Mouse (Mus musculus) frontal cortex, postnatal 14 days (tissue): ENCODE measurements around the gene Flrt1.

Source experiments
- DNase-seq, 2 experiments: peaks; one replicate each; pipeline ENCODE4 v3.0.0; 2022; ENCODE audit warnings: low spot score in 2 of 2

The Flrt1 gene

DNA sequence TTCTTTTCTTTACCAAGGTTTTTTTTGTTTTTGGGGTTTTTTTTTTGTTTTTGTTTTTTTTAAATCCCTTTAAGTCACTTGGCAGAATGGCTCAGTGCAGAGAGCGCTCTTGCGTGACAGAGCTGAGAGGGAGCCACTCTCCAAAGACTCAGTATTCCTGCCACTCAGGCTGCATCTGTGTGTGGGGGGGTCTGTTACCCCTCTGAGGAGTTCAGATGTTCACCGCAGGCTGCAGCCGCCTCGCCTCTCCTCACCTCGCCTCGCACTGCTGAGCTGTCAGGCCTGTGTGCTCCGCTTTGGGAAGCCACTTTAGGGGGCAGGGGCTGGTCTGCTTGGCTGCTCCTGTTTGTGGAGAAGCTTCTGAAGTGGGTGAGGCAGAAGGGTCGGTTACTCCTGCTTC lies at the start of gene Flrt1:
Flrt1 (minus strand) TSS at position 186 of the 400 bp plus-strand sequence.
- no peak for DNase-seq

DNA sequence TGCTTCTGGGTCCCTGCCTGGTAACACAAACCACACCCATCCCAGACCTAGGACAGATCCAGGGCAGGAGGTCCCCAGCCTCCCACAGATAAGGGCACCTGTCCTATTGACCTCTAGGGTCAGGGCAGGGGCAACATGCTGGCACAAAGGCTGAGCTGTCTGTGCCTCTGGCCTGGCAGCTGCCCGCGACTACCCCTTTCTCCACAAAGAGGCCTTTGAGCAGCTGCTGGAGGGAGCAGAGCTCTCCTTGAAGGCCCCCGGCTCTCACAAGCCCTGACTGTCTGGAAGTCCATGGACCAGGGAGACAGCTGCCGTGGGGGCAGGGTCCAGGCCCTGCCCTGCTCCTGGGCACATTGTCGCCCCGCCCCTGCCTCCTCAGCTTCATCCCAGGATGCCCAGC lies 49.7 kb upstream of the Flrt1 start:
- DNase-seq = peak in 1 of 2 experiments; percentile 39

DNA sequence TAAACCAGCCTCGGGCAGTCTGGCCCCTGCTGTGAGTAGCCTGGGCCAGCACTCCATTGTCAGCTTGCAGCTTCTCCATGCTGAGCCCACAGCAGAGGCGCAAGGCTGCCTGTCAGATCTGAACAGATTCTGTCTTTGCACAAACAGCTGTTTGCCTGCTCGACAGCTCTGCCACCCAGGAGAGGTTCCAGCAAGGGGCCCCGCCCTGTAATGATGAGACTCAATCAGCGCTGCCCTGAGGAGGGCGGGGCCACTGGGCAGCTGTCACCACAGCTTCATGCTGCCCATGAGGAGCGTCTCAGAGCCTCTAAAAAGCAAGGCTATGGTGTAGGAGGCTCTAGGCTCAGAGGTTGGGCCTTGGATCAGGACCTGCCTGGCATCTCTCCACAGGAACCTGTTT lies 47.7 kb upstream of the Flrt1 start:
- DNase-seq = no peak

DNA sequence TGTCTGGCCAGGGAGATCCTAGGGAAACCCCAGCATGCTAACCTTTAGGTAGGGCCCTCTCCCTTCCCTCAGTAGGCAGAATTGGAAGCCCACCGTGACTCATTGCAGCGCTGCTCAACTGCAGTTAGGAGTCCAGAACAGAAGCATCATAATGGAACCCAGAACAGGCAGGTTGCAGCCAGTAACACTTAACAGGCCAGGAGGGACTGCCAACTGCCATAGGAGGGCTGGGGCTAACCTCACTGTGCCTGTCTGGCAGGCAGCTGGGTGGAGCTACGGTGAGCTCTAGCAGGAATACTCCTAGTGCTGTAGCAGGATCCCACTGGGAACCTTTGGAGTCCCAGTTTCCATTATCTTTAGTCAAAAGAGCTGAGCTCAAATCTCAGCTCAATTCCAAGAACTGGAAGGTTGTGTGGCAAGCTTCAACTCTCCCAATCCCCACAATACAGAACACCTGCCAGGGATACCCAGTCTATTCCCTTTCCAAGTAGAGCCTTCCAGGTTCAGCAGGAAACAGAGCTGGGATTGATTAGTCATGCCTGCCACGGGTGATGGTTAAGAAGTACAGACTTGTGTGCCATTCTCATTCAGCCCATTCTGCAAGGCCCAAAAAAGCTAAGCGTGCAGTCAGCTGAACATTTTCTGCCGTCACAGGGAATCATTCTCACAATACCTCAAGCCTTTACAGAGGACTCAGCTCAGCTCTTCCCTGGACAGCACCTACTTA lies 46.6 kb upstream of the Flrt1 start:
- DNase-seq = no peak

DNA sequence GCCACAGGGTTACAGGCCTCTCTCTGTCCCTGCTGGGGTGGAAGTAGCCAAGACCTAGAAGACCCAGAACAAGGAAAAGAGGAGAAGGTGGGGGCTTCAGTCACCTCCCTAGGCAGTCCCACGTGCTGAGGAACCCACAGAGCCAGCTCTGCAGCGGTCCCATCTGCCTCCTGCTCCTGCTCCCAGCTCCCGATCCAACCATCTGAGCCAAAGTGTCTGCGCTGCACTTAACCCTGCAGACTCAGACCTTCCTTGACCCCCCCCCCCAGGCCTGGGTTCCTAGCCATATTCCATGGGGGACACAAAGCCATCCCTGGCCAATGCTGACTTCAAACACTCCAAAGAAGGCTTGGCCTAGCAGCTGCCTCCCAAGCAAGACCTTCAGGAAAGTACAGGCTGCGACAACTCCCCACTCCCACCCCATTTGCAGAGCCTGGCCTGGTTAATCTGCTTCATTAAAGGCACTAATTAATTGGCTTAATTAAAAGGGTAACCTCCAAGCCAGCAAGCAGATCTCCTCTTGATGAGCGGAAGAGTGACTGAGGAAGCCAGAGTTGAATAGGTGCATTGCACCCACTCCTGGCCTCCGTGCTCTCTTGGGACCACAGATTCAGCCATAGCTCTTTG lies 45.9 kb upstream of the Flrt1 start:
- DNase-seq = no peak

DNA sequence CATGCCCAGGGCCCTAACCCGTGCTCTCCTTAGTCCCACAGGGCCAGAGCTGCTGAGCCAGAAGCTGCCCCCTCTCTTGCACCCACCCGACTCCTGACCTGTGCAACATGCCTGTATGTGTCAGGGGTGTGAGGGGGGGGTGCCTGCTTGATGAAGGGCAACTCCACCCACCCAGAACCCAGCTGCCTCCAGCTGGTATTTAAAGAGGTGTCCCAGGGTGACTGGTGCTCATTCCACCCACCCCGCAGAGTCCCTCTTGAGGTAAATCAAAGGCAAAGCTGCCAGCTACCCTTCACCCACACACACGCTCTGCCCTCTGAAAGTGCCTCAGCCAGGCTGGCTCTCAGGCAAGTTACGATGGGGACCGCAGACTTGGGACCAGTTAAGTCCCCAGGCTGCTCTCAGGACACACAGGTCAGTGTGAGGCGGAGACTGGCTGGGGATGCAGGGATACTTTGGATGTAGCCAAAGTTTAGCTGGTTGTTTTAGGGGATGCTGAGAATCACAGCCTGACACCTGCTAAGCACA lies 43.7 kb upstream of the Flrt1 start:
- DNase-seq = no peak

DNA sequence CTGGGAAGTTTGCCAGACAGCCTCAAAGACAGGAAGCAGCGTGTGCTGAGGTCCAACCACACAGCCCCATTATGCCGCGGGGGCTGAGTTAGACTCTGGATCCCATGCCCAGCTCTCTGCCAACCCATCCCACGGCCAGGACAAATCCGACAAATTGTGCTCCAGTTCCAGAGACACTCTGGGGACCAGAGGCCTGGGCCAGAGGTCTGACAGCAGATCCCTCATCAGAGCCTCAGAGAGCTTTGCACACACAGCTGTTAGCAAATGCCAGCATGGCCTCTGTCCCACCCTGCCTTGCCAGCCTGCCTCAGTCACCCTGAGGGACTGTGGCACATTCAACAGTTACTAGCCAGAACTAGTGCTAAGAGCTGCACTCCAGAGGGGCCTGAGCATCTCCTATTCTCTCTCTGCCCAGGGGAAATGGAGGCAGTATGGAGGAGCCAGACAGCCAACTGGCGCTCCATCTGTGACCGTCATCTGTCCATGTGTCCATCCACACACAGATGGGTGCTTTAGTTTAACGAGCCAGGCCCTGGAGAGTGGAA lies 43.1 kb upstream of the Flrt1 start:
- no peak for DNase-seq

DNA sequence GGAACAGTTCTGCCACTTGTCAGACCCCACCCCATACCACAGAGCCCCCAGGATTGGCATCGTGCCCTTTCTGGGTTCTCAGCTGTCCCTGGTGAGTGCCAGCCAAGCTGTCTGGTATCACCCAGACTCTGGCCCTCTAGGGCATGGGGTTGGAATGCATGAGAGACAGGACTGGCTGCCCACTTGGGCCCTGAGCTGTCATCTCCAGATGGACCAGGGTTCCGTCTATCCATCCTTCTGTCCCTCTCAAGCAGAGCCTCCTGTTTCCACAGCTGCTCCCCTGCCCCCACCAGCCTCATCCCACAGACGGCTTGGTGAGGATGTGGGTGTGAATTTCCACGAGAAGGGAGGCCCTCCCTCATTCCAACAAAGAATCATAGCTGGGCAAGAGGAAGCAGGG lies 42.6 kb upstream of the Flrt1 start:
- DNase-seq = no peak

DNA sequence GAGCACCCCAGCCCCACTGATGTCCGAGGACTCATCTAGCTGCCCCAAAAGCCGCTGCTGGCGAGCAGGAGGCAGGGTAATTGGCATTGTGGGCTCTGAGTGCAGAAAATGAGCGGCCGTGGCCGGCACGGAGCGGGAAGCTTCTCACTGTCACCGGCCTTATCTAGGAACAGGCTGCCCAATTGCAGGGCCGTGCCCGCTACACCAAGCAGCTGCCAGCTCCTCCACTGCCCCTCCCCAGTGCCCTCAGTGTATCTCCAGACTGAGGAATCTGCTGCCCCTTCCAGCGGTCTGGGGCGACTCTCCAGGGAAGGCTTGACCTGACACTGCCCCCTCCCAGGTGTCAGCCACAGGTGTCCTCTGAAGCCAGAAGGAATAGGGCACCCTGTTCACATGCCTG lies 40.8 kb upstream of the Flrt1 start:
- DNase-seq = no peak

DNA sequence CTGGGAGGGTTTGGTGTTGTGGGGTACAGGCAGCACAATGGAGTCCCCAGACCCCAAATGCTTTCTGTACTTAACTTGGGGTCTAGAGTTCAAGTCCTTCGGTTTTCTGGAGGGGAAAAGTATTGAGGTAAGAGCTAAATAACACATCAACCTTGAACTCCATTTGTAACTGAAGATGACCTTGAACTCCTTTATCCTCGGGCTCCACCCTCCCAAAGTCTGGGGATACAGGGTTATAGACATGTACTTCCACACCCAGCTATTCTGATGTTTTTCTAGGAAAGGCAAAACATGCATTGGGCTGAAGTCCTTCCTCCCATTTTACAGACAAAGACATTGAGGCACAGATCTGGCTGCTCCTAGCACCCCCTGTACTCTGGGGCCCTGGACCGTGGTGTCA lies 38.9 kb upstream of the Flrt1 start:
- DNase-seq = no peak

DNA sequence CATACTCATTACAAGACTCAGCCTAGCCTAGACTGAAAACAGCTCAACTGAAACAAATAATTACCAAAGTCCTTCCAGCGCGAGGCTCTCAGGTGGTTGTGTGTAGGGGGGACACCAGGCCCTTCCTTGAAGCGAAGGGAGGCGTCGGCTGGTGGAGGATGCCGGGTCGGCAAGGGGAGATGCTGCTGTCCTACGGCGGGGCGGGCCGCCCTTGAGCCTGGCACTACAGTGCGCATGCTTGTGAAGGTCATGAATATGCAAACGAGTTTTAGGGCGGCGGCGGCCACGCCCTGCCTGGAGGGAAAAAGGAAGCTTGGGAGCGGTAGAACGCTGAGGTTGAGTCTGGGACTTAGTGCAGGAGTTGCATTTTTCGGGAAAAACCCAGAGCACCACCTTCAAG lies 38.3 kb upstream of the Flrt1 start:
- DNase-seq = peak; percentile 64 to 66

DNA sequence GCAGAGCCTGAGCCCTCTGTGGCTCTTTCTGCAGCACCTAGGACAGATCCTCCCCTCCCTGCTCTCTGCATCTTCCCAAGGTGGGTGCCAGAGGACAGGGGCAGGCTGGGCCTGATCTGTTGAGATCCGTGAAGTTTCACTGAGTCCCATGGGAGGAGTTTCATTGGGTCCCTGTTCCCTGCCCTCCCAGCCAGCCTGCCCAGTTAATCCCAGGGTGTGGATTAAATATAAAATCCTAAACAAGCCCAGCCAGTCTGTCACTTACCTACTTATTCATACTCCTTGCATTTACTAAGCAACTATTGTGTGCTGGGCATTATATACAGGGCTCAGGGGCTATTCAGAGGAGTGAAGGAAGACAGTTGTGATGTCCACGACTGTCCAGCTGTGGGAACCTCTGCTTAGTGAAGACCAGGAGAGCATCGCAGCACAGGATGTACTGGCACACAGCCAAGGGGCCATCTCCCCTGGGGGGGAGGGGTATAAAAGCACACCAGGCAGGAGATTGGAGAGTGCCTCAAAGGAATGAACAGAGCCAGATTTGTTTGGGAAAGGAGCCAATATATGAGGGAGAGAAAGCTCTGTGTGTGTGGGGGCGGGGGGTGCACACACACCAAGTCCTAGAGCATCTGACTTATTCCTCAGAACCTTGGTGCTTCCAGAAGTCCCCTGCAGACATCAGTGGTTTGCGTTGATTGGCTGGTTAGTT lies 36.8 kb upstream of the Flrt1 start:
- DNase-seq = no peak

DNA sequence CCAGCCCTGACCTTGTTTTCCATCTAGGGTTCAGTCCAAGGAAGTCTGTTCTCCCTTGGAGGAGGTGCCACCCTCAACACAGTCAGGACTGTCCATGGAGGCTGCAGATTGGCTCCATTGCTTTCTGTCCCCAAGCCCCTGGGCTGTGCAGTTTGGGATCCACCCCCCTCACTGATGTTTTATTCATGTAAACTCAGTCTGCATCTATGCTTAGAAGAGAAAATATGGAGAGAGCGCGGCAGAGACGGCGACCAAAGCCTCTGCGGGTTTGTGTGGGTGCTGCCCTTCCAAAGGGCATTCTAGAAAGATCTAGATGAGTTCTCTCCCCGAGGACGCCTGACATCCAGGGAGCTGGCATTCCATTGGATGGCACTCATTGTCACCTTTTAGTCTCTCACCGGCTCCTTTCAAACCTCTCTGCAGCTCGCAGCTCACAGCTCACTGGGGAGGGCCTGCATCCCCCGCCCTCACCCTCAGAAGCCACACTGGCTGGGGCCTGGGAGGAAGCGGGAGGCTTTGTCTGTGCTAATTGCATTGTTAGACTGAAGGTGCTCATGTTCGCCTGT lies 35.4 kb upstream of the Flrt1 start:
- DNase-seq = peak in 1 of 2 experiments; percentile 36

DNA sequence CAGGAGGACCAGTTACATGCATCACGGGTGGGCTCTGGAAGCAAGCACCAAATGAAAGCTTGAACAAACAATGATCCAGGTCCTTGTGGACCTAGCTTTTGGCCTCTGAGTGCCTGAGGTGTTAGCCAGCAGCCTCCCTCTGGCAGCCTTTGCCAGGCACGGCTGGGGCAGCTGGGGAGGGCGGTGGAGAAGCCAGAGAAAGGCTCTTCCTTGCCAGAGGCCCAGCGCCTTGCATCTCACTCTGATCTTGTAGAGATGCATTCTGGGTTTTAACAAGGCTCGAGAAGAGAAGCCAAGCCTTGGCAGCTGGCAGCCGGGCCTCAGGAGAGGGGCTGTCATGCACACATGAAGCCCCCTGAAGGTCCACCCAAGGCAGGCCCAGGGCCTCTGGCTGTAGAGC lies 34.8 kb upstream of the Flrt1 start:
- no peak for DNase-seq

DNA sequence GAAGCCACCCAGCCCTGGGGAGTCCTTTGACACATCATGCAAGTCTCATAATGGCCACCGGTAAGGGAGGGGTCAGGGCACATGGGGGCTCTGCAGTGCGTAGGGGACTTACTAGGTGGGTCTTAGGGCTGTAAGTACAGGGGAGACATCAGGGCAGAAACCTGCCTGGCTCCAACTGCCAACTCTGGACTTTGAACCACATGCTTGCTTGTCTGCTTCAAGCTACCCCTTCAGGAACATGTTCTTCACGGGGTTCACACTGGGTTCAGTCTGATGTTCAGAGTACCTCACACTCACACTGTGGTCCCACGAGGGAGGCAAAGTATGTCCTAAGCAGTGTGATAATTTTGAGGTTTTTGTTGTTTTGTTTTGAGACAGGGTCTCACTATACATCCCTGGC lies 33.8 kb upstream of the Flrt1 start:
- DNase-seq = no peak

DNA sequence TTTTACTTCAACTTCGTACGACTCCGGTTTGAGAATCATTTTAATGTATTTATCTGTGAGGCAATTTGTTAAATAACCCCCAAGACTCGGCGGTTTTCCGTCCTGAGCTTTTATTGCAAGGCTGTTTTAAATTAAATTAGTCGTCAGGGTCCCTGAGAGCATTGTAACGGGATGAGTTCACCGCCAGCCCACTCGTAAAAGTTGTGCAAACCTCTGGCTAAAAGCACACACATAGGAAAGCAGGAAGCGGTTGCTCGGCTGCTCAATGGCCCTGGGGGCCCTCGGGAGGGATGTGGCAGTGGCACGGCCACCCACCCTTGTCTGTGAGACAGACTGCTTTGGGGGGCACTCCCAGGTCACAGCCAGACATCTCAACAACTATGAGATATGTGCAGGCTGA lies 32.8 kb upstream of the Flrt1 start:
- DNase-seq = no peak

DNA sequence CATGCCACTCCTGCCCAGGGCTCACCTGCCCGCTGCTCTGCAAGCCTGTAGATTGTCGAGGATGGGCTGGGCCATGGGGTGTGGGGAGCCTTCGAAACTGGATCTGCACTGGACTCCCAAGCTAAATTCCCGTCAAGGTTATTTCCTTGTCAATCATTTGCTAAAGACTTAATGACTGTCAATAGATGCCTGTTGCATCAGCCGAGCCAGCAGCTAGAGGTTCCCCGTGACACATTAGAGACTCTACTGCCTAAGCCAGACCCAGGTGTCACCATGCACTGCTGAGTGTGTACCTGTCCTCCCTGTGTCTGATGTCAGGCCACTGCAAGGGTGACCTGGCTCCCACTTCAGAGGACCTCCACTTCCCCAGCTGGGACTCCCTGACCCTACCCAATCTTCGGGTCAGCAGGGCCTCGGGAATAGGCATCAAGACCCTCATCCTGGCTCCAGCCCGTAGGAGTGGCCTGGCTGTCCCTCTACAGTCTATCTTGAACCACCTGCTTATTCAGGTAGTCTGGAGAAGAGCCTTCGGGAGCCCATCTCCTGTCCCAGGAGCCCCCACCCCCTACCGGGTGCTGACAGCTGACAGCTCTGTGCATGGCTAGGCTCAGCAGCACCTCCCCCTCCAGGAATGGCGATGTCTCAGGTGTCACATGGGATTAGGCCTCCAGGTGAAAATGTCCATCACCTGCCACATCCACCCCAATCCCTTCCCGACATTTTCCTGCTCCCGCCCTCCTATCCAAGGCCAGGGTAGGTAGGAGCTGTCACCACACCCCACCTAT lies 31.4 kb upstream of the Flrt1 start:
- DNase-seq = no peak

DNA sequence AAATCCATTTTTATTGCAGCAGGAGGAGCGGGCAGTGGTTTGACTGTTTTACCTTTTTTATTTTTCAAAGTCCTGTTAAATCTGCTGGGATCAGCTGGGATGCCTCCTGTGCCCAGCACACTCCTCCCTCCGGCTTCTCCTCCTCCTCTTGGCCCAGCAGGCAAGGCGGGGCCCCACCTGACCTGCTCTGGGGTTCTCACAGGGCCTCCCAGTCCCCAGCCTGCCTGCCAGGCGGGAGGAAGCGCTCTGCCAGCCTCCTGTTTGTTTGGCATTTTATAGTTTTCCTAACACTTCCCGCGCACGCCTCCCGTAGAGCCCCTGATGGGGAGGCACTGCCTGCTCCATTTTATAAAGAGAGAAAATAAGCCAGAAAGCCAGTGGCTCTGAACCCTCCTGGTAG lies 30.5 kb upstream of the Flrt1 start:
- no peak for DNase-seq

DNA sequence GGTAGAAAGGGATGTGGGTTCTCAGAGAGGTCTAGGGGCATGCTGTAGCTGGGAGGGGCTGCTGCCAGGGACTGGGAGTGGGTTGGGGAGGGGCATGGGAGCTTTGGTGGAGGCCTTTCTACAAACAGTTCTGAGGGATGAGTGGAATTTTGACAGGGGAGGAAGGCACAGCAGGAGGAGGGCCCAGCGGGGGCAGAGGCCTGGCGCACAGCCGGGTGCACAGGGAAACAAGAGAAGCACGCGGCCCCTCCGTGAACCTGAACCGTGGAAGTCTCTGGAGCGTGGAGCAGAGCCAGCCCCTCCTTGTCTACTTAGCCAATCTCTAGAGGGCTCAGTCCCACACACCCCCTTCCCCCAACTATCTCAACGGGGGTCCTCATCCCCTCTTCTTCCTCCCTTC lies 30.0 kb upstream of the Flrt1 start:
- no peak for DNase-seq

DNA sequence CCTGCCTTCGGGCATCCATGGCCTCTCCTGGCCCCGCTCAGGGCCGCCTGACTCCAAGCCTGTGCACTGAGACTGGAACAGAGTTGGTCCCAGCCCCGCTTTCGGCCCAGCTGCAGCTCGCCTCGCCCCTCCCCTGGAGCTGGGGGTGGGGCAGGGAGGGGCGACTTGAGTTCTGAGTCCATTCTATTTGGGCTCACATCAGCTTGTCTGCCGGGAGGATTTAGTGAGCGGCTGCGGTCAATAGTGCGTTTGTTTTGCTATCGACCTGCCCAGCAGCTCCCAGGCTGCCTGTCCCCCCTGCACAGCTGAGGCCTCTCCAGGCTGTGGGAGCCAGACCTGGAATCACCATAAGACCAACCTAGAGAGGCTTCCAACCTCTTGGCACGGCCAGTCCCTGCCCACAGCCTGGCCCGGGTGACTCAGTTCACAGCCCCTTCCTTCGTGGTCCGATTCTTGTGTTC lies 29.1 kb upstream of the Flrt1 start:
- no peak for DNase-seq

DNA sequence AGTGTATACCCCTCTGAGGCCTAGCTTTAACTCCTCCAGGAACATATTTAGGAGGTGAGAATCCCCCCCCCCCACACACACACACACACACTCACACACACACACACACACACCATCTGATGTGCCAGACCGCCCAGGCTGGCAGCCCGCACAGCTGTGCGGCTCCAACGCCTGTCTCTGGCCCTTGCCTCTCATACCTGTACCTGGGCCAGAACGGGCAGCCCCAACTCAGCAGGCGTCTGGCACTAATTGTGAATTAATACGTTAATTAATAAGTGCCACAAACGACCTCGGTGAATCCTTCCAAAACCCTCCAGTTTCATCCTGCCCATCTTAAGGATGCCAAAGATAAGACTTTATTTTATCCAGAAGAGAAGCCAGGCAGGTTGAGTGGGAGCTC lies 27.9 kb upstream of the Flrt1 start:
- no peak for DNase-seq
